Mouse (Mus musculus) common myeloid progenitor, adult 5-6 weeks (primary cell): ENCODE data around the gene Tmem108. TPM values are rescaled to one million over a fixed set of nuclear protein-coding genes. Genes with fewer than 3 reads are reported as not detected.
A peak's percentile ranks its signal among the peaks of the same experiment; 100 is the strongest.

ENCODE experiments used
- ATAC-seq: replicated peaks from 2 replicates; pipeline ENCODE4 v1.8.0; 2016; ENCODE audit warnings: low read depth, mild to moderate bottlenecking, moderate TSS enrichment, inconsistent platforms; ENCODE audit not compliant: poor library complexity, severe bottlenecking
- total RNA-seq: library from RNA; stranded (forward); fragments of 200-1000, 187-1606 nt; gene quantifications from 2 replicates; pipeline ENCODE4 v1.2.3, GENCODE M21; 2017

The Tmem108 gene
- total RNA-seq, 1 experiment from 2014 or later, result not detected

- no peak for ATAC-seq
These were observed 36.1 kb downstream of the Tmem108 start for GRCm38 (mm10) chr9:103725497-103725896.

GRCm38 (mm10) chr9:103721486-103721885 is 40.2 kb downstream of the Tmem108 start:
- ATAC-seq, result no peak

GRCm38 (mm10) chr9:103721081-103721480 is 40.6 kb downstream of the Tmem108 start:
- no peak for ATAC-seq

GRCm38 (mm10) chr9:103720021-103720420 is 41.6 kb downstream of the Tmem108 start:
- no peak for ATAC-seq

- 0 out of 2 replicates have a peak, but pooled peaks have one; percentile 45 for ATAC-seq
These were observed 45.6 kb downstream of the Tmem108 start for GRCm38 (mm10) chr9:103716002-103716401.

GRCm38 (mm10) chr9:103715352-103715751 is 46.3 kb downstream of the Tmem108 start:
- no peak for ATAC-seq

- no peak for ATAC-seq
These were observed 48.4 kb downstream of the Tmem108 start for GRCm38 (mm10) chr9:103713230-103713629.

GRCm38 (mm10) chr9:103712711-103713110 is 48.9 kb downstream of the Tmem108 start:
- ATAC-seq, result no peak

- no peak for ATAC-seq
These were observed 51.9 kb downstream of the Tmem108 start for GRCm38 (mm10) chr9:103709694-103710093.

- peak; percentile 98 for ATAC-seq
These were observed 53.0 kb downstream of the Tmem108 start for GRCm38 (mm10) chr9:103708514-103709173.

- no peak for ATAC-seq
These were observed 53.8 kb downstream of the Tmem108 start for GRCm38 (mm10) chr9:103707857-103708256.

GRCm38 (mm10) chr9:103707000-103707790 is 54.4 kb downstream of the Tmem108 start:
- no peak for ATAC-seq

GRCm38 (mm10) chr9:103705717-103706116 is 55.9 kb downstream of the Tmem108 start:
- ATAC-seq, result no peak

GRCm38 (mm10) chr9:103703014-103703413 is 58.6 kb downstream of the Tmem108 start:
- no peak for ATAC-seq

- ATAC-seq, result 0 out of 2 replicates have a peak, but pooled peaks have one; percentile 45
These were observed 59.2 kb downstream of the Tmem108 start for GRCm38 (mm10) chr9:103702452-103702851.

GRCm38 (mm10) chr9:103701448-103701847 is 60.2 kb downstream of the Tmem108 start:
- no peak for ATAC-seq

GRCm38 (mm10) chr9:103700240-103700639 is 61.4 kb downstream of the Tmem108 start:
- ATAC-seq, result no peak

- ATAC-seq, result no peak
These were observed 64.7 kb downstream of the Tmem108 start for GRCm38 (mm10) chr9:103696967-103697366.

GRCm38 (mm10) chr9:103693826-103694225 is 67.8 kb downstream of the Tmem108 start:
- ATAC-seq, result no peak

- no peak for ATAC-seq
These were observed 68.9 kb downstream of the Tmem108 start for GRCm38 (mm10) chr9:103692699-103693098.

- no peak for ATAC-seq
These were observed 69.8 kb downstream of the Tmem108 start for GRCm38 (mm10) chr9:103691847-103692246.
